Mouse (Mus musculus): ENCODE results near the gene Pbx4.

- TF ChIP-seq ZNF384 (IDR thresholded peaks at IDR 0.05; ENCODE audit: low read depth, low read length) (no peak), ZC3H11A (IDR thresholded peaks at IDR 0.05; ENCODE audit: borderline replicate concordance, low read depth, low read length) (no peak), HCFC1 (IDR thresholded peaks at IDR 0.05; ENCODE audit: borderline replicate concordance, insufficient read depth, low read length) (no peak)
Observed at GRCm38 (mm10) chr8:69876967-69877366, 44.7 kb downstream of the Pbx4 start.
